Mouse (Mus musculus): ENCODE results near the gene Krtap4-13. TPM values are rescaled to one million over a fixed set of nuclear protein-coding genes. Genes with fewer than 3 reads are reported as not detected.
"Not testable (repeated sequence)": the region's sequence is repeated elsewhere in the genome, so short reads cannot be mapped to it uniquely, and the experiment has no call there.

Krtap4-13 gene
- polyA plus RNA-seq, 1 experiment = not detected

DNA sequence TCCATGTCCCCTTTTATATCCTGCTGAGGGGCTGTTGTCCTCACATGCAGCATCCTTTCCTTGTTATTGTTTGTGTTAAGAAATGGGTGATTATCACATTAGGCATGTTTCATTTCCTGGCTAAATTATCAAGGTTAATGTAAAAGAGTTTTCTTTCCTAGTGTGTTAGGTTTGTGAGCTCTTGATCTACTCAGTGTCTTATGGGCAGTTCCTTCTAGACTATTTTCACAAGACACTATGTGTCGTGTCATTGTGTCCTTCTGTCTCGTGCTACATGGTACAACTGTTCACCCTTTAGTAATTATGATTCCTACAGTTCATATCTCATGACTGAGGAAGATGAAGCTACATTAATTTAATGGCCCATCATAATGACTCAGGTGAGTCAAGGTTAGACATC, 16.3 kb downstream of the Krtap4-13 start, which contains the start of gene Gm11596:
Gene Gm11596, minus strand, starts transcription at position 101 of the 400 bp plus-strand sequence.
- H3K4me3 ChIP-seq (ENCODE audit: insufficient read depth, low read depth, low read length) = no peak within 1 kb of the TSS
- WGBS = 84% methylated on average over 2 of the region's 2 CpGs
- H3K4me1 ChIP-seq (ENCODE audit: control insufficient read depth, insufficient read depth, low read length) = peaks cover 3% of the 10 kb centered on the region; the same call in 1 of the 2 replicates
- TF ChIP-seq POLR2A (IDR thresholded peaks at IDR 0.05; ENCODE audit: insufficient read depth, low read depth, low read length) (no peak), CTCF (IDR thresholded peaks at IDR 0.05; ENCODE audit: insufficient read depth, low read depth, low read length) (no peak)
- H3K27ac ChIP-seq (ENCODE audit: insufficient read depth, low read depth, low read length) = no peak within 1 kb of the TSS

DNA sequence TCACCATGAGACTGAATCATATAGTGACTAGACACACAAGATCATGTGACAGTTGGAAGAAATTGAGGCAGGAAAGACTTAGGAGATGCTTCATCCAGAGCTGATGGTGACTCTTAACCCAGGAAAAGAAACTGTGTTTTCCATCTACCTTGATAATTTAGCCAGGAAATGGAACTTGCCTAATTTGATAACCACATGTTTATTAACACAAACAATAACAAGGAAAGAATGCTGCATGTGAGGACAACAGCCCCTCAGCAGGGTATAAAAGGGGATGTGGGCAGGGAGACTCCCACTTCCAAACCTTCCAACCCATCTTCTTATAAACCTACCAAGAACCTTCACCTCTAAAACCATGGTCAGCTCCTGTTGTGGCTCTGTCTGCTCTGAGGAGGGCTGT, 24.8 kb downstream of the Krtap4-13 start, which contains the start of gene Krtap4-9:
Gene Krtap4-9, plus strand, starts transcription at position 301 of the 400 bp plus-strand sequence.
- H3K4me3 ChIP-seq (ENCODE audit: insufficient read depth, low read depth, low read length); H3K27ac ChIP-seq (ENCODE audit: insufficient read depth, low read depth, low read length); H3K4me1 ChIP-seq (ENCODE audit: control insufficient read depth, insufficient read depth, low read length): not testable (repeated sequence)

DNA sequence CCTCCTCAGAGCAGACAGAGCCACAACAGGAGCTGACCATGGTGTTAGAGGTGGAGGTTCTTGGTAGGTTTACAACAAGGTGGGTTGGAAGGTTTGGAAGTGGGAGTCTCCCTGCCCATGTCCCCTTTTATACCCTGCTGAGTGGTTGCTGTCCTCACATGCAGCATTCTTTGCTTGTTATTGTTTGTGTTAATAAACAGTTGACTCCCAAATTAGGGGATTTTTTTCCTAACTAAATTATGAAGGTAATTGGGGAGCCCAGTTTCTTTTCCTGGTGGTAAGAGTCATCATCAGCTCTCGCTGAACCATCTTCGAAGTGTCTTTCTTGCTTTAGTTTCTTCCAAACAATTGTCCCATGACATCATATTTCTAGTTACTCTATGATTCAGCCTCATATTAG, 29.1 kb downstream of the Krtap4-13 start, which contains the start of gene Krtap4-8:
Gene Krtap4-8, minus strand, starts transcription at position 101 of the 400 bp plus-strand sequence.
- WGBS = 97% methylated on average over 2 of the region's 2 CpGs
- no peak for TF ChIP-seq CTCF (IDR thresholded peaks at IDR 0.05; ENCODE audit: insufficient read depth, low read depth, low read length)

DNA sequence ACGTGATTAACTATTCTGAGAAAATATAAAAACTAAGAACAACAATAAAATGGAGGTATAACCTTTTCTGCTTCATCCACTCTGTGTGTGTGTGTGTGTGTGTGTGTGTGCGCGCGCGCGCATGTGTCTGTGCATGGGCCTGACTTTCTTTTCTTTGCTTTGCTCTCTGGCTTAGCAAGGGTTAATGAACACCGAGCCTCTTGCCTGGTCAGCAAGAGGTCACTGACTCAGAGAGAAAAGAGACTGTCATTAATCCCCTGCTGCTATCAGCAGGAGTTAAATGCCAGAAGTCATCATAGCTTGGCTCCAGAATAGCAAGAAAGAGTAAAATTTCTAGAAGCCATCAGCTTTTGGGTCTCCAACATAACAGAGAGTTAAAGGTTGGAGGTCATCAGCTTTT, 31.3 kb downstream of the Krtap4-13 start:
- TF ChIP-seq POLR2A (IDR thresholded peaks at IDR 0.05; ENCODE audit: insufficient read depth, low read depth, low read length) = no peak
- TF ChIP-seq CTCF (IDR thresholded peaks at IDR 0.05; ENCODE audit: insufficient read depth, low read depth, low read length) = no peak
- H3K4me1 ChIP-seq (ENCODE audit: control insufficient read depth, insufficient read depth, low read length) = no peaks in the 10 kb centered on the region
- H3K4me3 ChIP-seq (ENCODE audit: insufficient read depth, low read depth, low read length) = no peak overlapping the region
- H3K27ac ChIP-seq (ENCODE audit: insufficient read depth, low read depth, low read length) = no peak overlapping the region
- WGBS = 61% methylated on average over 7 of the region's 7 CpGs

More for the DNA sequence above, 29.1 kb downstream of the Krtap4-13 start, which contains the start of gene Krtap4-8:
- no peak within 1 kb of the TSS for H3K4me3 ChIP-seq (ENCODE audit: insufficient read depth, low read depth, low read length)
- no peaks in the 10 kb centered on the region for H3K4me1 ChIP-seq (ENCODE audit: control insufficient read depth, insufficient read depth, low read length)
- H3K27ac ChIP-seq (ENCODE audit: insufficient read depth, low read depth, low read length) = no peak within 1 kb of the TSS

GRCm38 (mm10) chr11:99772813-99773212, 36.9 kb downstream of the Krtap4-13 start, which contains the start of gene Gm11595:
TSS of gene Gm11595 (minus strand) at chr11:99772913.
- not testable (repeated sequence) for H3K27ac ChIP-seq (ENCODE audit: insufficient read depth, low read depth, low read length); H3K4me3 ChIP-seq (ENCODE audit: insufficient read depth, low read depth, low read length); H3K4me1 ChIP-seq (ENCODE audit: control insufficient read depth, insufficient read depth, low read length)

DNA sequence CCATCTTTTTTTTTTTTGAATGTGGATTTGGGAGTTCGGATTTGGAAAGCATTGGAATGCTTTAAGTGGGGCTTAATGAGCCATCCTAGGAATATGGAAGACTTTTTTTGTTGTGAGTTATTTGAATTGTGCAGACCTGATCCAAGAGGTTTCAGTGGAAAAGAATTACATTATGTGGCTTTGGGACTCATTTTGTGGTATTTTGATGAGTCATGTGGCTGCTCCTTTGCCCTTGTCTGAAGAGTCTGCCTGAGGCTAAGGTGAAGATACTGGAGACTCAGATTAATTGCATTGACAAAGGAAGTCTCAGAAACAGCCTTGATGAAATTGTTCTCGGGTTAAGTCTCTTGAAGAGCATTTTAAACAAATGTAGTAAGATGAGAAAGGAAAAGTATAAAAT, 41.3 kb downstream of the Krtap4-13 start:
- no peak overlapping the region for H3K4me3 ChIP-seq (ENCODE audit: insufficient read depth, low read depth, low read length)
- TF ChIP-seq CTCF (IDR thresholded peaks at IDR 0.05; ENCODE audit: insufficient read depth, low read depth, low read length) = no peak
- TF ChIP-seq POLR2A (IDR thresholded peaks at IDR 0.05; ENCODE audit: insufficient read depth, low read depth, low read length) = no peak
- 83% methylated on average over 2 of the region's 2 CpGs for WGBS
- no peak overlapping the region for H3K27ac ChIP-seq (ENCODE audit: insufficient read depth, low read depth, low read length)
- no peaks in the 10 kb centered on the region for H3K4me1 ChIP-seq (ENCODE audit: control insufficient read depth, insufficient read depth, low read length)

Other genes with a start within 250 kb of the Krtap4-13 start
- gene Krtap3-1, start 243.3 kb downstream of the Krtap4-13 start, polyA plus RNA-seq (2012; ENCODE audit: insufficient read depth, insufficient read length, low replicate concordance, missing spikeins) = not detected in 2 replicates
- gene Krtap1-5, start 228.9 kb downstream of the Krtap4-13 start, polyA plus RNA-seq (2012; ENCODE audit: insufficient read depth, insufficient read length, low replicate concordance, missing spikeins) = not detected in 2 replicates
- gene Krtap1-4, start 226.2 kb downstream of the Krtap4-13 start, polyA plus RNA-seq (2012; ENCODE audit: insufficient read depth, insufficient read length, low replicate concordance, missing spikeins) = not detected in 2 replicates
- gene Krtap1-3, start 218.6 kb downstream of the Krtap4-13 start, polyA plus RNA-seq (2012; ENCODE audit: insufficient read depth, insufficient read length, low replicate concordance, missing spikeins) = not detected in 2 replicates
- not detected in 2 replicates for gene Krtap9-3, start 211.8 kb downstream of the Krtap4-13 start, polyA plus RNA-seq (2012; ENCODE audit: insufficient read depth, insufficient read length, low replicate concordance, missing spikeins)
- not detected in 2 replicates for gene Gm11938, start 206.6 kb downstream of the Krtap4-13 start, polyA plus RNA-seq (2012; ENCODE audit: insufficient read depth, insufficient read length, low replicate concordance, missing spikeins)
- not detected in 2 replicates for gene Gm11937, start 199.7 kb downstream of the Krtap4-13 start, polyA plus RNA-seq (2012; ENCODE audit: insufficient read depth, insufficient read length, low replicate concordance, missing spikeins)
- not detected in 2 replicates for gene Krtap2-4, start 195.0 kb downstream of the Krtap4-13 start, polyA plus RNA-seq (2012; ENCODE audit: insufficient read depth, insufficient read length, low replicate concordance, missing spikeins)
- gene Gm11562, start 189.5 kb downstream of the Krtap4-13 start, polyA plus RNA-seq (2012; ENCODE audit: insufficient read depth, insufficient read length, low replicate concordance, missing spikeins) = not detected in 2 replicates
- not detected in 2 replicates for gene Krtap4-1, start 181.7 kb downstream of the Krtap4-13 start, polyA plus RNA-seq (2012; ENCODE audit: insufficient read depth, insufficient read length, low replicate concordance, missing spikeins)
- not detected in 2 replicates for gene Krtap4-2, start 174.8 kb downstream of the Krtap4-13 start, polyA plus RNA-seq (2012; ENCODE audit: insufficient read depth, insufficient read length, low replicate concordance, missing spikeins)
- gene Krtap4-7, start 165.8 kb downstream of the Krtap4-13 start, polyA plus RNA-seq (2012; ENCODE audit: insufficient read depth, insufficient read length, low replicate concordance, missing spikeins) = not detected in 2 replicates
- gene Gm11555, start 159.7 kb downstream of the Krtap4-13 start, polyA plus RNA-seq (2012; ENCODE audit: insufficient read depth, insufficient read length, low replicate concordance, missing spikeins) = not detected in 2 replicates
- gene Gm11563, start 150.9 kb downstream of the Krtap4-13 start, polyA plus RNA-seq (2012; ENCODE audit: insufficient read depth, insufficient read length, low replicate concordance, missing spikeins) = not detected in 2 replicates
- not detected in 2 replicates for gene Krtap4-6, start 143.9 kb downstream of the Krtap4-13 start, polyA plus RNA-seq (2012; ENCODE audit: insufficient read depth, insufficient read length, low replicate concordance, missing spikeins)
- gene Gm14190, start 119.2 kb downstream of the Krtap4-13 start, polyA plus RNA-seq (2012; ENCODE audit: insufficient read depth, insufficient read length, low replicate concordance, missing spikeins) = not detected in 2 replicates
- gene Gm14180, start 75.6 kb downstream of the Krtap4-13 start, polyA plus RNA-seq (2012; ENCODE audit: insufficient read depth, insufficient read length, low replicate concordance, missing spikeins) = not detected in 2 replicates
- not detected in 2 replicates for gene Gm11595, start 37.0 kb downstream of the Krtap4-13 start, polyA plus RNA-seq (2012; ENCODE audit: insufficient read depth, insufficient read length, low replicate concordance, missing spikeins)
- not detected in 2 replicates for gene Krtap4-8, start 29.2 kb downstream of the Krtap4-13 start, polyA plus RNA-seq (2012; ENCODE audit: insufficient read depth, insufficient read length, low replicate concordance, missing spikeins)
- not detected in 2 replicates for gene Krtap4-9, start 24.7 kb downstream of the Krtap4-13 start, polyA plus RNA-seq (2012; ENCODE audit: insufficient read depth, insufficient read length, low replicate concordance, missing spikeins)
- gene Gm11596, start 16.4 kb downstream of the Krtap4-13 start, polyA plus RNA-seq (2012; ENCODE audit: insufficient read depth, insufficient read length, low replicate concordance, missing spikeins) = not detected in 2 replicates
- not detected in 2 replicates for gene Gm11569, start 11.0 kb downstream of the Krtap4-13 start, polyA plus RNA-seq (2012; ENCODE audit: insufficient read depth, insufficient read length, low replicate concordance, missing spikeins)
- not detected in 2 replicates for gene Gm11554, start 5.4 kb downstream of the Krtap4-13 start, polyA plus RNA-seq (2012; ENCODE audit: insufficient read depth, insufficient read length, low replicate concordance, missing spikeins)
- gene Gm11564, start 5.8 kb upstream of the Krtap4-13 start, polyA plus RNA-seq (2012; ENCODE audit: insufficient read depth, insufficient read length, low replicate concordance, missing spikeins) = not detected in 2 replicates
- not detected in 2 replicates for gene 2300003K06Rik, start 28.2 kb upstream of the Krtap4-13 start, polyA plus RNA-seq (2012; ENCODE audit: insufficient read depth, insufficient read length, low replicate concordance, missing spikeins)
- not detected in 2 replicates for gene Krtap4-16, start 41.7 kb upstream of the Krtap4-13 start, polyA plus RNA-seq (2012; ENCODE audit: insufficient read depth, insufficient read length, low replicate concordance, missing spikeins)
- gene Gm11568, start 48.0 kb upstream of the Krtap4-13 start, polyA plus RNA-seq (2012; ENCODE audit: insufficient read depth, insufficient read length, low replicate concordance, missing spikeins) = not detected in 2 replicates
- gene Gm11559, start 54.6 kb upstream of the Krtap4-13 start, polyA plus RNA-seq (2012; ENCODE audit: insufficient read depth, insufficient read length, low replicate concordance, missing spikeins) = not detected in 2 replicates
- gene Krtap9-1, start 63.5 kb upstream of the Krtap4-13 start, polyA plus RNA-seq (2012; ENCODE audit: insufficient read depth, insufficient read length, low replicate concordance, missing spikeins) = not detected in 2 replicates
- gene Gm11567, start 69.3 kb upstream of the Krtap4-13 start, polyA plus RNA-seq (2012; ENCODE audit: insufficient read depth, insufficient read length, low replicate concordance, missing spikeins) = not detected in 2 replicates
- not detected in 2 replicates for gene Krtap31-1, start 98.0 kb upstream of the Krtap4-13 start, polyA plus RNA-seq (2012; ENCODE audit: insufficient read depth, insufficient read length, low replicate concordance, missing spikeins)
- not detected in 2 replicates for gene Gm11565, start 104.9 kb upstream of the Krtap4-13 start, polyA plus RNA-seq (2012; ENCODE audit: insufficient read depth, insufficient read length, low replicate concordance, missing spikeins)
- gene Krtap31-2, start 126.4 kb upstream of the Krtap4-13 start, polyA plus RNA-seq (2012; ENCODE audit: insufficient read depth, insufficient read length, low replicate concordance, missing spikeins) = not detected in 2 replicates
- not detected in 2 replicates for gene Krtap9-5, start 138.6 kb upstream of the Krtap4-13 start, polyA plus RNA-seq (2012; ENCODE audit: insufficient read depth, insufficient read length, low replicate concordance, missing spikeins)
- gene Krtap29-1, start 169.2 kb upstream of the Krtap4-13 start, polyA plus RNA-seq (2012; ENCODE audit: insufficient read depth, insufficient read length, low replicate concordance, missing spikeins) = not detected in 2 replicates
- gene Krtap16-1, start 176.7 kb upstream of the Krtap4-13 start, polyA plus RNA-seq (2012; ENCODE audit: insufficient read depth, insufficient read length, low replicate concordance, missing spikeins) = not detected in 2 replicates
- gene Krtap17-1, start 184.1 kb upstream of the Krtap4-13 start, polyA plus RNA-seq (2012; ENCODE audit: insufficient read depth, insufficient read length, low replicate concordance, missing spikeins) = not detected in 2 replicates
- not detected in 2 replicates for gene Krt33a, start 206.3 kb upstream of the Krtap4-13 start, polyA plus RNA-seq (2012; ENCODE audit: insufficient read depth, insufficient read length, low replicate concordance, missing spikeins)
- gene Krt33b, start 220.0 kb upstream of the Krtap4-13 start, polyA plus RNA-seq (2012; ENCODE audit: insufficient read depth, insufficient read length, low replicate concordance, missing spikeins) = not detected in 2 replicates
- gene Krt34, start 231.7 kb upstream of the Krtap4-13 start, polyA plus RNA-seq (2012; ENCODE audit: insufficient read depth, insufficient read length, low replicate concordance, missing spikeins) = not detected in 2 replicates
- gene Krt31, start 240.7 kb upstream of the Krtap4-13 start, polyA plus RNA-seq (2012; ENCODE audit: insufficient read depth, insufficient read length, low replicate concordance, missing spikeins) = not detected in 2 replicates